18 mouse cellular contexts compared by ENCODE assay signal in the genomic region with DNA sequence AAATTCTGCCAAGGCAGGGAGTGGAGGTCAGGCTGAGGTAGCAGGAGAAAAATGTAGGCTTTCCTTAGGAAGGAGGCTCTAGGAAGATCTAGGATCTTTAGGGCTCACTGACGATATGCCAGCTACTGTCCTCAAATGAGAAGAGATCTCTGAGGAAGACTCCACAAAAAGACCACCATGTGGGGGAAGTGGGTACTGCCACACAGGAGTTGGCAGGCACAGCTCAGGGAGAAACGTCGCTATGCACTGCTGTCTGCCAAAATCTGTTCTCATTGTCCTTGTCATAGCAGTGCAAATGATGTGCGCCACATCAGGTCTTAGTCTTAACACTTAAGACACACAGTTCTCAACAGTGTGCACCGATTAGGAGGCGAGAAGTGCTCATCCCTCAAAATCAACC. TPM values are rescaled to one million over a fixed set of nuclear protein-coding genes. Genes with fewer than 3 reads are reported as not detected.
DNase-seq lines count a peak whose midpoint lies in the region; ATAC-seq and TF ChIP-seq lines count a peak whose summit lies in the region.
"Had no signal": no experiment of that assay in that cellular context is flagged by ENCODE, and none has a peak within 500 bp of the region (broad histone marks: within the 10 kb centered on the region; RNA-seq: fewer than 3 reads in every experiment).

No protein-coding gene starts in this region.

- DNase-seq in gastrocnemius, adult 2 months, result no peak
- DNase-seq in gastrocnemius, adult 8-10 months (ENCODE audit: low spot score in 2 of 2), result no peak
- DNase-seq in kidney, postnatal 36 days, result no peak
- peak; percentile 15 for DNase-seq in midbrain, postnatal 0 days (ENCODE audit: low spot score)
- no peak for DNase-seq in midbrain, embryonic 11.5 days (ENCODE audit: low spot score, missing footprints)
- peak; percentile 54 to 56 for DNase-seq in thymus, postnatal 36 days
- DNase-seq in midbrain, embryonic 10.5 days (ENCODE audit: low spot score), result no peak
- DNase-seq: adrenal gland, postnatal 36 days; cerebellum, adult 8-10 months; gastrocnemius, postnatal 25 days; kidney, adult 18-20 months; right cerebral cortex, postnatal 25 days had no signal

- no peak for ATAC-seq in kidney, embryonic 15.5 days (replicated peaks; ENCODE audit: low FRiP score)
- no peak for ATAC-seq in midbrain, postnatal 0 days (ENCODE audit: low FRiP score)
- no peak for ATAC-seq in midbrain, embryonic 11.5 days (ENCODE audit: low FRiP score)
- ATAC-seq: activated CD4-positive, CD25-positive, alpha-beta regulatory T cell, adult 4 months had no signal

- no peaks in the 10 kb centered on the region for H3K27me3 ChIP-seq in kidney, embryonic 15.5 days
- H3K27me3 ChIP-seq in midbrain, postnatal 0 days (ENCODE audit: insufficient read depth, low read length), result no peaks in the 10 kb centered on the region
- H3K27me3 ChIP-seq in midbrain, embryonic 11.5 days (ENCODE audit: control insufficient read depth, insufficient read depth, low read length), result no peaks in the 10 kb centered on the region
- no peaks in the 10 kb centered on the region for H3K27me3 ChIP-seq in midbrain, embryonic 10.5 days (ENCODE audit: low read depth, poor library complexity, severe bottlenecking)
- H3K27me3 ChIP-seq: embryonic facial prominence, embryonic 13.5 days; neural tube, embryonic 13.5 days had no signal

- H3K9ac ChIP-seq in kidney, embryonic 15.5 days, result no peak overlapping the region
- H3K9ac ChIP-seq in midbrain, postnatal 0 days (replicated peaks; ENCODE audit: low read length, poor library complexity, severe bottlenecking), result no peak overlapping the region
- H3K9ac ChIP-seq in midbrain, embryonic 11.5 days (ENCODE audit: low read length), result no peak overlapping the region
- H3K9ac ChIP-seq: embryonic facial prominence, embryonic 13.5 days; hindbrain, embryonic 14.5 days; neural tube, embryonic 13.5 days had no signal

- intact Hi-C loops in gastrocnemius, adult 2 months (cut with DNase I), result no loop called here

- TF ChIP-seq CTCF in gastrocnemius, adult 2 months (IDR thresholded peaks at IDR 0.05), result no peak
- TF ChIP-seq CTCF in midbrain, postnatal 0 days (IDR thresholded peaks at IDR 0.05), result no peak

- WGBS in kidney, embryonic 15.5 days, result 88% methylated on average over 6 of the region's 6 CpGs
- 88% methylated on average over 6 of the region's 6 CpGs for WGBS in midbrain, postnatal 0 days
- WGBS in midbrain, embryonic 11.5 days, result 95% methylated on average over 6 of the region's 6 CpGs
- 90% methylated on average over 6 of the region's 6 CpGs for WGBS in midbrain, embryonic 10.5 days

- peaks cover 13% of the 10 kb centered on the region for H3K36me3 ChIP-seq in kidney, embryonic 15.5 days
- no peaks in the 10 kb centered on the region for H3K36me3 ChIP-seq in midbrain, postnatal 0 days (ENCODE audit: insufficient read depth, low read length)
- no peaks in the 10 kb centered on the region for H3K36me3 ChIP-seq in midbrain, embryonic 11.5 days (ENCODE audit: control insufficient read depth, insufficient read depth, low read length)
- peaks cover 21% of the 10 kb centered on the region for H3K36me3 ChIP-seq in midbrain, embryonic 10.5 days

- H3K4me1 ChIP-seq in kidney, embryonic 15.5 days, result peaks cover 53% of the 10 kb centered on the region
- H3K4me1 ChIP-seq in midbrain, postnatal 0 days (ENCODE audit: insufficient read depth, low read length), result no peaks in the 10 kb centered on the region
- 0 out of 2 replicates have a peak, but pooled peaks cover 2% of the 10 kb centered on the region for H3K4me1 ChIP-seq in midbrain, embryonic 11.5 days (ENCODE audit: control insufficient read depth, insufficient read depth, low read length)
- H3K4me1 ChIP-seq in midbrain, embryonic 10.5 days, result peaks cover 15% of the 10 kb centered on the region

- H3K4me3 ChIP-seq in gastrocnemius, adult 2 months, result no peak overlapping the region
- no peak overlapping the region for H3K4me3 ChIP-seq in kidney, embryonic 15.5 days (replicated peaks)
- H3K4me3 ChIP-seq in midbrain, postnatal 0 days (ENCODE audit: low read depth, low read length), result no peak overlapping the region
- H3K4me3 ChIP-seq in midbrain, embryonic 11.5 days (ENCODE audit: low read depth, low read length), result no peak overlapping the region
- H3K4me3 ChIP-seq in midbrain, embryonic 10.5 days, result no peak overlapping the region
- H3K4me3 ChIP-seq: embryonic facial prominence, embryonic 13.5 days; neural tube, embryonic 13.5 days had no signal

- no peak overlapping the region for H3K4me2 ChIP-seq in kidney, embryonic 15.5 days
- no peak overlapping the region for H3K4me2 ChIP-seq in midbrain, postnatal 0 days (ENCODE audit: low read depth, low read length, poor library complexity, severe bottlenecking)
- no peak overlapping the region for H3K4me2 ChIP-seq in midbrain, embryonic 11.5 days
- H3K4me2 ChIP-seq: embryonic facial prominence, embryonic 13.5 days; hindbrain, embryonic 14.5 days; neural tube, embryonic 13.5 days had no signal

- no peaks in the 10 kb centered on the region for H3K9me3 ChIP-seq in kidney, embryonic 15.5 days (replicated peaks)
- no peaks in the 10 kb centered on the region for H3K9me3 ChIP-seq in midbrain, postnatal 0 days (ENCODE audit: low read length)
- no peaks in the 10 kb centered on the region for H3K9me3 ChIP-seq in midbrain, embryonic 11.5 days (ENCODE audit: control insufficient read depth, low read length)
- no peaks in the 10 kb centered on the region for H3K9me3 ChIP-seq in midbrain, embryonic 10.5 days (replicated peaks)
- H3K9me3 ChIP-seq: embryonic facial prominence, embryonic 13.5 days; neural tube, embryonic 13.5 days had no signal

- peak overlapping the region; percentile 38; the same call in 1 of the 2 replicates for H3K27ac ChIP-seq in gastrocnemius, adult 2 months
- H3K27ac ChIP-seq in kidney, embryonic 15.5 days, result 0 out of 2 replicates have a peak overlapping the region, but pooled peaks have one; percentile 13
- no peak overlapping the region for H3K27ac ChIP-seq in midbrain, postnatal 0 days (ENCODE audit: low read depth, low read length)
- no peak overlapping the region for H3K27ac ChIP-seq in midbrain, embryonic 11.5 days (ENCODE audit: low read depth, low read length)
- H3K27ac ChIP-seq in midbrain, embryonic 10.5 days (replicated peaks), result no peak overlapping the region
- H3K27ac ChIP-seq: embryonic facial prominence, embryonic 13.5 days; hindbrain, embryonic 14.5 days; stomach, postnatal 0 days had no signal

RNA-seq across cellular contexts. Expression of gene Lamc1, which starts 17.5 kb away (rescaled TPM):
- 10 to 100 TPM; 67.7 to 71.6 TPM for total RNA-seq in gastrocnemius, adult 2 months (2021)
- total RNA-seq in gastrocnemius, adult 8-10 months (2022), result 10 to 100 TPM; 34.7 to 54.8 (median 46.8) TPM
- polyA plus RNA-seq in kidney, embryonic 15.5 days (2015; fragmentation: Nextera tagmentation; extraction: Ambion mirVana), result 93.5 and 101 TPM in 2 replicates
- 40.6 and 46.1 TPM in 2 replicates for total RNA-seq in midbrain, postnatal 0 days (2014; rRNA removed)
- polyA plus RNA-seq in midbrain, postnatal 0 days (2015; fragmentation: Nextera tagmentation; extraction: Ambion mirVana), result 11.5 and 12.0 TPM in 2 replicates
- 24.6 and 26.5 TPM in 2 replicates for polyA plus RNA-seq in midbrain, embryonic 11.5 days (2014; fragmentation: Nextera tagmentation; extraction: Ambion mirVana)
- 21.2 and 22.7 TPM in 2 replicates for polyA plus RNA-seq in midbrain, embryonic 10.5 days (2016; fragmentation: Nextera tagmentation; extraction: Ambion mirVana)

Comparison
In these comparisons a context has a peak if more than half of its experiments do, and no peak if none do; other contexts are left out.
1. DNase-seq: peak in midbrain, postnatal 0 days (single experiment) and thymus, postnatal 36 days (2 of 2); none in gastrocnemius, adult 2 months (single experiment), gastrocnemius, adult 8-10 months (0 of 2), kidney, postnatal 36 days (0 of 2), midbrain, embryonic 11.5 days (single experiment) and midbrain, embryonic 10.5 days (single experiment).
2. H3K27ac ChIP-seq: peak in gastrocnemius, adult 2 months (single experiment) and kidney, embryonic 15.5 days (single experiment); none in midbrain, postnatal 0 days (single experiment), midbrain, embryonic 11.5 days (single experiment) and midbrain, embryonic 10.5 days (single experiment).